Mouse (Mus musculus): ENCODE results near the gene Camsap2. TPM values are rescaled to one million over a fixed set of nuclear protein-coding genes. Genes with fewer than 3 reads are reported as not detected.
A peak's percentile ranks its signal among the peaks of the same experiment; 100 is the strongest.

The Camsap2 gene
- polyA plus RNA-seq, 1 experiment from 2014 or later: 28.2 TPM

DNA sequence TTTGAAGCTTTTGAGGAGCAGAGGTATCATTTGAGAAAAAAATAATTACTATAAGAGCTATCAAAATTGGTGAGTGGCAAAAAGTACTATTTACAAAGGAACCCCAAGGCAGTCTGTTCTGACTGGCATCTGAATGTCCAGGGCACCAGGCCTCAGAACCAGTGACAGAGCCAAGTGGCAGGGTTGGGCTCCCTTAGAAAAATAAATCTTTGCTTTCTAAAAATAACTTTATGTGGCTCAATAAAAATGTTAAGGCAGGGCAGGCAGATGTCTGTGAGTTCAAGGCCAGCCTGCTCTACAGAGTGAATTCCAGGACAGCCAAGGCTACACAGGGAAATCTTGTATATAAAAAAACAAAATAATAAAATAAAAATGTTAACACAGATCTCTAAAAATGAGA, 51.9 kb downstream of the Camsap2 start:
- Histone ChIP-seq H3K9me3 (no peaks in the 10 kb centered on the region), H3K4me2 (no peak overlapping the region), H3K4me3 (no peak overlapping the region), H3K36me3 (peaks cover 2% of the 10 kb centered on the region; the same call in 1 of the 2 replicates), H3K9ac (no peak overlapping the region), H3K4me1 (replicated peaks) (no peaks in the 10 kb centered on the region), H3K27ac (no peak overlapping the region), H3K27me3 (no peaks in the 10 kb centered on the region)
- no peak for ATAC-seq (ENCODE audit: low FRiP score)

DNA sequence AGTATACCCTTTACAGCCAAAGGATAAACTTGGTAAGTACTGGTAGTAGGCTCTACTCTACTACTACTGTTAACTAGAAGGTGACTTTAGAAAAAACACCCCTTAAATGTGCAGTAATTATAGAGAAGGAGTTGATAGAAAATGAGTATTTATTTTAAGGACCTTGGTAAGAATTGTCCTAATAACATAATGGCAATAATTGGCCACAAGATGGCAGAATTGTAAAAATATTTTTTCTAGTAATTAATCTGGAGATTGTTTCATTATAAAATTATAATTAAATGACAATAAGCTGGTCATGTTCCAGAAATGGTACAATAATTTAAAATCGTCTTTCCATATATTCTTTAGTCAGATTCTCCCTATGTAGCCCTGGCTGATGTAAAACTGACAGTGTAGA, 56.1 kb downstream of the Camsap2 start:
- H3K27ac ChIP-seq: no peak overlapping the region
- no peaks in the 10 kb centered on the region for H3K9me3 ChIP-seq
- no peak overlapping the region for H3K4me3 ChIP-seq
- no peaks in the 10 kb centered on the region for H3K27me3 ChIP-seq
- WGBS: 76% methylated on average over 1 of the region's 1 CpGs
- no peak overlapping the region for H3K9ac ChIP-seq
- no peak overlapping the region for H3K4me2 ChIP-seq
- no peak for ATAC-seq (ENCODE audit: low FRiP score)
- no peaks in the 10 kb centered on the region for H3K4me1 ChIP-seq (replicated peaks)
- H3K36me3 ChIP-seq: peaks cover 15% of the 10 kb centered on the region

DNA sequence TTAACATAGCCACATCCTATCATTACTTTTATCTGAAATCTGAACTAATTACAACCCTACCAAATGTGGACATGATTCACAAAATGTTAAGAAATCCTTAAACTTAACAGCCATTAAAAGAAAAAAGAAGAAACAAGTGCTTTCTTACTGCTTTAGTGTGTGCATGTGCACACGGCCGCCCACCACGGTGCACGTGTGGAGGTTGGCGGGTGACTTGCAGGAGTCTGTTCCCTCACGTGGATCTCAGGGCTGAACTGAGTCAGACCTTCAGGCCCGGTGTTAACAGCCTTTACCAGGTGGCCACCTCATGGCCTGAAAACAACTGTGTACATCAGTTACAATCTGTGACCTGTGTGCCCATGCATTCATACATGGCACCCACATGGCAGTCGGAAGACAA, 68.5 kb downstream of the Camsap2 start:
- peaks cover 91% of the 10 kb centered on the region for H3K36me3 ChIP-seq
- H3K9ac ChIP-seq: no peak overlapping the region
- no peak overlapping the region for H3K27ac ChIP-seq
- H3K27me3 ChIP-seq: no peaks in the 10 kb centered on the region
- H3K9me3 ChIP-seq: no peaks in the 10 kb centered on the region
- H3K4me3 ChIP-seq: no peak overlapping the region
- ATAC-seq (ENCODE audit: low FRiP score): no peak
- H3K4me1 ChIP-seq (replicated peaks): no peaks in the 10 kb centered on the region
- no peak overlapping the region for H3K4me2 ChIP-seq
- 92% methylated on average over 8 of the region's 8 CpGs for WGBS

DNA sequence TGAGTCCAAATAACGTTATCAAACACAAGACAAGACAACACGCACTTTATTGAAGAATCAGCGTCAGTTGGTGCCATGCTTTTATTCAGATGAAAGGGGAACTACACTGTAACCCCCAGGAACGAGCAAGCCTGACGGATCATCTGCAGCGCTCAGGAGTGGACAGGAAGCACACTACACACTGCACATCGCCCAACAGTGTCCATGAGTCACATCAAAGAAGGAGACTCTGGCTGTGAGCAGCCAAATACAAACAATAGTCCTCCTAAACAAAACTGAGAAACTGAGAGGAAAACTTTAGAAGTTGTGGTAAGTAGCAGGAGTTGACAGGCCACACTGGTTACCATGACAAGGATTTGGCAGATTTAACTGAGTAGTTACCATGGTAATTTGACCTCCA, 77.7 kb downstream of the Camsap2 start:
- no peak overlapping the region for H3K4me3 ChIP-seq
- no peak overlapping the region for H3K9ac ChIP-seq
- H3K4me2 ChIP-seq: no peak overlapping the region
- no peaks in the 10 kb centered on the region for H3K4me1 ChIP-seq (replicated peaks)
- no peak for ATAC-seq (ENCODE audit: low FRiP score)
- H3K27me3 ChIP-seq: peaks cover 3% of the 10 kb centered on the region; the same call in 1 of the 2 replicates
- H3K36me3 ChIP-seq: peaks cover 46% of the 10 kb centered on the region
- H3K27ac ChIP-seq: no peak overlapping the region
- WGBS: 82% methylated on average over 7 of the region's 7 CpGs
- H3K9me3 ChIP-seq: no peaks in the 10 kb centered on the region

DNA sequence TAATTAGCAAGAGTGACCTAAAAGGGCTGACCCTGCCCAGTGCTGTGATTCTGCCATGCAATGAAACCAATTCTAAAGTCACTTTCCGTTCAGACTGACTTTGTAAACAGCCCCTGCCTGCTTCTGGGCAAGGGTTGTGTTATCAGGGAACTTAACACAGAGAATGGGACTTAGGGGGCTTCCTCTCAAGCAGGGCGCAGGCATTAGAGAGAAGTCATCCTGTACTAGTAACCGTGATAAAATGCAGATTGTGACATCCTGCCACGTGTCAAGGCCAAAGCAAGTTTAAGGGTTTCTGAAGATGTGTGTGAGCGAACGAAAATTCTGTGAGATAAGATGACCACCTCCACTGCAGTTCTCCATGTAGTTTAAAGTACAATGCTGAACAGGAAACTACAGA, 79.8 kb downstream of the Camsap2 start:
- Histone ChIP-seq H3K27ac (no peak overlapping the region), H3K9me3 (no peaks in the 10 kb centered on the region), H3K4me3 (no peak overlapping the region), H3K36me3 (peaks cover 25% of the 10 kb centered on the region), H3K27me3 (peaks cover 20% of the 10 kb centered on the region), H3K4me1 (replicated peaks) (peaks cover under 1% of the 10 kb centered on the region; the same call in 1 of the 2 replicates), H3K9ac (no peak overlapping the region), H3K4me2 (no peak overlapping the region)
- 77% methylated on average over 6 of the region's 6 CpGs for WGBS
- ATAC-seq (ENCODE audit: low FRiP score): no peak

DNA sequence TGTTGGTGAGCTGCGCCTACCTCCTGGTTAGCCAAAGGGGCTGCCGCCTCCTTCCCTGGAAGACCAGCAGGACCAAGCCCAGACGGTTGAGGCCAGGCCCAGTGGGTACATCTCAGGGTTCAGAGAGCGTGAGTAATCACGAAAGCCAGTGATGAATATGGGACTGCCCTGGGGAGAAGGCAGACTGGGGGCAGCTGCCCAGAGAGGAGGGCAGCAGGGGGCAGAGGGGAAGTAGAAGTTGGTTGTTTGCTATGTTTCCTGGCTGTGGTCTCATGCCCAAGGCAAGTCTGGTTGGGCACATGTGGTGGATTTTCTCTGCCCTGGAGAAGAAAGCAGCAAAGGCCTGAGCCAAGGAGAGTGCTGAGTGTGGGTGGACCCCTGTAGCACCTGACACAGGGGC, 82.5 kb downstream of the Camsap2 start:
- H3K4me3 ChIP-seq: no peak overlapping the region
- no peaks in the 10 kb centered on the region for H3K9me3 ChIP-seq
- peaks cover 48% of the 10 kb centered on the region for H3K27me3 ChIP-seq
- H3K9ac ChIP-seq: no peak overlapping the region
- 69% methylated on average over 5 of the region's 5 CpGs for WGBS
- no peak overlapping the region for H3K4me2 ChIP-seq
- H3K4me1 ChIP-seq (replicated peaks): peaks cover 19% of the 10 kb centered on the region
- no peak overlapping the region for H3K27ac ChIP-seq
- peaks cover 8% of the 10 kb centered on the region for H3K36me3 ChIP-seq
- no peak for ATAC-seq (ENCODE audit: low FRiP score)

DNA sequence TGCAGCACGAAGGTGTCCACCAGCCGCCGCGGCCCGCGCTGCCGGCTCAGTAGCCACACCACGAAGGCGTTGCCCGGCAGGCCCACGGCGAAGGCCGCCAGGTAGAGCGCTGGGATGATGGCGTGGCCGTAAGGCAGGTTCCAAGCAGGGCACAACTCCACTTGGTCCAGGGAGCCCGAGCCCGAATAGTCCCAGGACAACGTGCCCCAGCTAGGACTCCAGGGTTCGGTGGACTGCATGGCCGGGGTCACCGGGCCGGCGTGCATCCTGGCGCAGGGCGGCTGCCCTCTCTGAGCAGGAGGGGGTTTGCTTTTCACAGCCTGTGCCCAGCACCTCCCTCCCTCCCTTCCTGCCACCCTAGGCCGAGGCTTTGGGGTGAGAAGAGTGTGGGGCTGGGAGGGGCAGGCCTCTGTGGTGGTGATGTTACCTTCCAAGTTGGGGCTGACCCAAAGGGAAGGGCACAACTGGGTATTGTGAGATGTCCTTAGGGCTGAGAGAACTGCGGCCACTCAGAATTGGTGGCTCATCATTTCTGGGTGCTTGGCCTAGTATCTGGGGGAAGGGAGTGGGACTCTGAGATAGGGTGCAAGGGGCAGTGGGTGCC, 85.2 kb downstream of the Camsap2 start, which contains the start of gene Gpr25:
Gene Gpr25 (minus strand): TSS at position 239 of the 604 bp plus-strand sequence.
- 7% methylated on average over 28 of the region's 28 CpGs for WGBS
- H3K27me3 ChIP-seq: peaks cover 65% of the 10 kb centered on the region

DNA sequence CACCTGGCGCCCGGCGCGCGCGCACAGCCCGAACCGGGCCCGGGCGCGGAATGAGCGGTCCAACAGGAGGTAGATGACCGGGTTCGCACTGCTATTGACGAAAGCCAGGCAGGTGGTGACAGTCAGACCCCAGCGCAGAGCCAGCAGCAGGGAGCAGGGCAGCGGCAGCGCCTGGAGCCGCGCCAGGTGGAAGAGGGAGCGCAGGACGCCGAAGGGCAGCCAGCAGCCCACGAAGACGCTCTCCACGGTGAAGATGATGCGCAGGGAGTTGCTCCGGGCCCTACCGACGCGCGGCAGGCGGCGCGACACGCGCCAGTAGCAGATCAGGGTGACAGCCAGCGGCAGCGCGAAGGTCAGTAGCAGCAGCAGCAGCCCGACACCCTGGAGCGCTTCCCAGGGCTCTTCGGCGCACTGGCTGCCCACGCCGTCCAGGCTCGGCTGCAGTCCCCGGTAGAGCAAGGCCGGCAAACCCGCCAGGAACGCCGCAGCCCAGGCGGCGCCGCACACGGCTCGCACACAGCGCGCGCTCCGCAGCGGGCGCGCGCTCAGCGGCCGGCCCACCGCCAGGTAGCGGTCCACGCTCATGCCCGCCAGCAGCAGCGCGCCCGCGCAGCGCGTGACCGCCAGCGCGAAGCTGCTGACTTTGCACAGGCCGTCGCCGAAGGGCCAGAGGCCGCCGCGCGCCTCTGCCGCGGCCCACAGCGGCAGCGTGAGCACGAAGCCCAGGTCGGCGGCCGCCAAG, 85.8 kb downstream of the Camsap2 start:
- H3K4me3 ChIP-seq: peak overlapping the region; percentile 57
- peak; percentile 83 for ATAC-seq (ENCODE audit: low FRiP score)
- H3K4me1 ChIP-seq (replicated peaks): peaks cover 25% of the 10 kb centered on the region
- H3K9me3 ChIP-seq: no peaks in the 10 kb centered on the region
- peak overlapping the region; percentile 80 for H3K9ac ChIP-seq
- H3K36me3 ChIP-seq: no peaks in the 10 kb centered on the region
- peaks cover 67% of the 10 kb centered on the region for H3K27me3 ChIP-seq
- WGBS: under 1% methylated on average over 89 of the region's 95 CpGs
- H3K4me2 ChIP-seq: peak overlapping the region; percentile 92
- peak overlapping the region; percentile 69 for H3K27ac ChIP-seq

More for the DNA sequence above, 85.2 kb downstream of the Camsap2 start, which contains the start of gene Gpr25:
- peak within 1 kb of the TSS; percentile 69 for H3K27ac ChIP-seq
- no peaks in the 10 kb centered on the region for H3K36me3 ChIP-seq
- H3K9ac ChIP-seq: peak within 1 kb of the TSS; percentile 80
- peak within 1 kb of the TSS; percentile 92 for H3K4me2 ChIP-seq
- H3K9me3 ChIP-seq: no peaks in the 10 kb centered on the region
- ATAC-seq (ENCODE audit: low FRiP score): peak; percentile 30; the same call in 1 of the 2 replicates
- peak within 1 kb of the TSS; percentile 57 for H3K4me3 ChIP-seq
- H3K4me1 ChIP-seq (replicated peaks): peaks cover 20% of the 10 kb centered on the region

DNA sequence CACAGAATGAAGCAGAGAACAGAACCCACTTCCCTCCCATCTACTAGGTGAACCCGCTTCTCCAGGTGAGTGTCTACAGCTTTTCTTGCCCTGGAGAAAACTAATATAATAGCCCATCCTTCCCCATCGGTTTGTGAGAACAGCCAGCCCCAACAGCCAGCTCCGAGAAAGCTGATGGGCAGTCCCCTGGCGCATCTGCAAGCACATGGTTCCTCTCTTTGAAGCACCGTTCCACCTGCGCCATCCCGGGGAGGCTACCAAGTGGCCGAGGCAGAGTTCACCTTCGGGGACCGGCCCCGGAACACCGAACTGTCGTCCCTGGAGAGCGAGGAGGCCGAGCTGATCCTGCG, 86.4 kb downstream of the Camsap2 start:
- Histone ChIP-seq H3K9ac (peak overlapping the region; percentile 80), H3K4me3 (peak overlapping the region; percentile 57), H3K4me2 (peak overlapping the region; percentile 92), H3K36me3 (no peaks in the 10 kb centered on the region), H3K4me1 (replicated peaks) (peaks cover 25% of the 10 kb centered on the region), H3K27ac (no peak overlapping the region), H3K27me3 (peaks cover 67% of the 10 kb centered on the region), H3K9me3 (no peaks in the 10 kb centered on the region)
- ATAC-seq (ENCODE audit: low FRiP score): peak; percentile 8; the same call in 1 of the 2 replicates
- WGBS: 4% methylated on average over 16 of the region's 16 CpGs

DNA sequence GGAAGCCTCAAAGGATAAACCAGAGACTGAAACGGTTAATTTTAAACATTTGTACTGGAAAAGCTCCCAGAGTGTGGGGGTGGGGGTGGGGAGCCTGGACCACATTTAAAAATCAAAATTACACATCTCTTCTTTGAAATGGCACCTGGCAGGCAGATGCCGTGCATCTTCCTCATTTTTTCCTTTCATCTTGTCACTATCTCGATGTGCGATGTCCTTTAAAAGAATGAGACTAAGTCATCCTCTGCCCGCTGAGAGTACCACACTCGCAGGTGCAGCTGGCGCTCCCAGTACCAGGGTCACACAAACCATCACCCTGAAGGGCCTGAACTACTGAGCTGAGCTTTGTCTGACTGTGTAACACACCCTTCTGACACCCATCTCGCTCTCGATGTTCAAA, 87.4 kb downstream of the Camsap2 start:
- Histone ChIP-seq H3K9ac (no peak overlapping the region), H3K4me1 (replicated peaks) (peaks cover 25% of the 10 kb centered on the region), H3K4me2 (no peak overlapping the region), H3K36me3 (no peaks in the 10 kb centered on the region), H3K4me3 (no peak overlapping the region), H3K9me3 (no peaks in the 10 kb centered on the region), H3K27me3 (peaks cover 70% of the 10 kb centered on the region), H3K27ac (no peak overlapping the region)
- ATAC-seq (ENCODE audit: low FRiP score): no peak
- 80% methylated on average over 9 of the region's 9 CpGs for WGBS

DNA sequence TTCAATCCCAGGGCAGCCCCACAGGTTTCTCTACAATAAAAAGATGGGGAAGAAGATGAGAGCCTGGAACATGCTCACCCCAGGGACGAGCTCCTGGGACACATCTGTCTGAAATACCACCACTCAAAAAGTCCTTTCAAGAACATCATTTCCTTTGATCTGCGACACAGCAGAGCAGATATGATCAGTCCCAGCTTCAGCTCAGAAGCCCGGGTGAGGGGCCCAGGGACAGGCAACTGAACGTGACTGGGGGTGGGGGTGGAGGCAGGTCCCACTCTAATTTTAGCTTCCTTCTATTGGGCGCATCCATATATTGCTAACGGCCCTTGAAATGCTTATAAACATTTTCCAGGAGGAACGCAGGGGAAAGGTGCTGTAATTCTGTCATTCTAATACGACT, 90.2 kb downstream of the Camsap2 start:
- Histone ChIP-seq H3K4me1 (replicated peaks) (peaks cover 20% of the 10 kb centered on the region), H3K27ac (no peak overlapping the region), H3K36me3 (no peaks in the 10 kb centered on the region), H3K27me3 (peaks cover 45% of the 10 kb centered on the region), H3K4me2 (no peak overlapping the region), H3K4me3 (no peak overlapping the region), H3K9ac (no peak overlapping the region), H3K9me3 (no peaks in the 10 kb centered on the region)
- ATAC-seq (ENCODE audit: low FRiP score): no peak
- WGBS: 41% methylated on average over 8 of the region's 8 CpGs

DNA sequence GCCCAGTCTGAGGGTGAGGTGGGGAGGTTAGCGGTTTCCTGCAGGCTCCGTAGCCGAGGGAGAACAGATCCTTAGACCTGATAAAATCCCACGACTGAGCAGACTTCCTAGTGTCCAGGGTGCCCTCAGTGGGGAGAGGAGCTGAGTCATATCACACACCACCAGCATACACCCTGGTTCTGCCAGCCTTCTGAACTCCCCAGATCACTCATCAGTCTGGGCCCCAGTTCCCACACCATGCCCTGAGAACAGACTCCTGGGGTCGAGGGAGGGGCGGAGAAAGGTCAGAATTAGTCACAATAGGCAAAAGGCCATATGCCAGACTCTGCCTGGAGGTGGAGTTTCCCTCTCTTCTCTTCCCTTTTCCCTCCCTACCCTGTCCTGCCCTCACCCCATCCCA, 90.7 kb downstream of the Camsap2 start:
- peaks cover 40% of the 10 kb centered on the region for H3K27me3 ChIP-seq
- H3K4me1 ChIP-seq (replicated peaks): peaks cover 15% of the 10 kb centered on the region
- H3K9me3 ChIP-seq: no peaks in the 10 kb centered on the region
- ATAC-seq (ENCODE audit: low FRiP score): no peak
- H3K9ac ChIP-seq: no peak overlapping the region
- no peak overlapping the region for H3K27ac ChIP-seq
- 35% methylated on average over 6 of the region's 6 CpGs for WGBS
- no peaks in the 10 kb centered on the region for H3K36me3 ChIP-seq
- H3K4me2 ChIP-seq: no peak overlapping the region
- no peak overlapping the region for H3K4me3 ChIP-seq
